Mouse (Mus musculus) cerebellum, postnatal 4 days (tissue): ENCODE measurements around the gene Tmem265.

ENCODE experiments used
- DNase-seq, 2 experiments: peaks; one replicate each; pipeline ENCODE4 v3.0.0; 2022; ENCODE audit warnings: low spot score in 2 of 2, mixed read lengths in 1 of 2

Gene Tmem265

GRCm38 (mm10) chr7:127588011-127588871 lies 27.1 kb downstream of the Tmem265 start, which contains the start of the genes Ccdc189 and Rnf40:
Gene Ccdc189, minus strand, starts transcription at chr7:127588595.
Gene Rnf40, plus strand, starts transcription at chr7:127588767.
- DNase-seq: peak; percentile 62 to 86

GRCm38 (mm10) chr7:127588901-127589300 lies 27.7 kb downstream of the Tmem265 start:
- DNase-seq: no peak

DNA sequence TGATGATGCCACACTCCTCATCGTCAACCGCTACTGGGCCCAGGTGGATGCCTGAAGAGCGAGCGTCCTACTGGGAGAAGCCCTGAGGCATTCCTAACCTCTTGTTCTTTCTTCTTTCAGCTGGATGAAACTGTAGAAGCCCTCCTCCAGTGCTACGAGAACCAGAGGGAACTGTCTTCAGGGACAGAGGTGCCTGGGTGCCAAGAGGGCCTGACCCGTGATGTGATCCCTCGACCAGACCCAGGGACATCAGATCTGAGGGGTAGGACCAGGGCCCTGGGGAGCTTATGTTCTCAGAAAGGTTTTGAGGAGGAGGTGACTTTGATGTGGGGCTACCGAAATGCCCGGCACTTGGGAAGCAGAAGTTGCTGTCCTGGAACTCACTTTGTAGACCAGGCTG lies 28.4 kb downstream of the Tmem265 start:
- no peak for DNase-seq

DNA sequence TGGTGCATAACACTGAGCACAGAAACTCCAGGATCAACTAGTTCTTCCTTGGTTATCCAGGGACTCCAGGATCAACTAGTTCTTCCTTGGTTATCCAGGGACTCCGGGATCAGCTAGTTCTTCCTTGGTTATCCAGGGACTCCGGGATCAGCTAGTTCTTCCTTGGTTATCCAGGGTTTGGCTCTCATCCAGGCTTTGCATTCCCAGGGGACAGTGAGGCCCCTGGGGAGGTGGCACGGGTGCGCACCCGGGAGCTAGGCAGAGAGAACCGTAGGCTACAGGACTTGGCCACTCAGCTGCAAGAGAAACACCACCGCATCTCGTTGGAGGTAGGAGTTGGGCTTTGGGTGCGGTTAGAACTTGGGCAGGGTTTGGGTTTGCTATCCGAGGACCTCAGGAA lies 29.9 kb downstream of the Tmem265 start:
- no peak for DNase-seq

GRCm38 (mm10) chr7:127592575-127592974 lies 31.4 kb downstream of the Tmem265 start:
- DNase-seq: no peak

DNA sequence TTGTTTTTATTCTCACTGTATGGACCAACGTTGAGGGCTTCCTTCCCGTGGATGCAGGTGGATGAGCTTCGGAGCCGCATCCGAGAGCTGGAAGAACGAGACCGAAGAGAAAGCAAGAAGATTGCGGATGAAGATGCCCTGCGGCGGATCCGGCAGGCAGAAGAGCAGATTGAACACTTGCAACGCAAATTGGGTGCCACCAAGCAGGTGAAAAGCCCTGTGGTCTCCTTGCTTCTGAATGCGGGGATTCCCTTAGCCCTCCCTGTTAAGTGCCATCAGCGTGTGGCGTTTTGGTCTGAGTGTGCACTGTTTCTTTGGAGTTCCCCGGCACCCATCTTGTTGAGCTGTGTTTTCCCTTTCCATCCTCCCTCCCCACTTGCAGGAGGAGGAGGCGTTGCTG lies 35.6 kb downstream of the Tmem265 start:
- no peak for DNase-seq

DNA sequence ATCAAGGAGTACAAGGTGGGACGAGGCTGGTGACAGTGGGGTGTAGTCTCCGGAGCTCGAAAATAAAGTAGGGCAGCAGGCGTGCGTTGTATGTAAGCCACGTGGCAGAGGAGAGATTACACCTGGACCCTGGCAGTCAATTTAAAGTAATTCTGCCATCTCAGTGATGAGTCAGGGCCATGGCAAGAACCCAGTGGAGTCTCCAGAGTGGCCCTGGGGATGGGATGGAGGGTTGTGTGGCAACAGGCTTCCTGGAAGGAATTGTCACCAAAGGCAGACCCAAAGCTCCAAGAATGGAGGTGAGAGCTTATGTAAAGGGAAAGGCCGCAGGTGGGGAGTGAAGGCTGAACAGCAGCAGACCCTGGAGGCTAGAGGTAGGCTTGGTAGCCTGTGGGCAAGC lies 39.4 kb downstream of the Tmem265 start:
- no peak for DNase-seq

DNA sequence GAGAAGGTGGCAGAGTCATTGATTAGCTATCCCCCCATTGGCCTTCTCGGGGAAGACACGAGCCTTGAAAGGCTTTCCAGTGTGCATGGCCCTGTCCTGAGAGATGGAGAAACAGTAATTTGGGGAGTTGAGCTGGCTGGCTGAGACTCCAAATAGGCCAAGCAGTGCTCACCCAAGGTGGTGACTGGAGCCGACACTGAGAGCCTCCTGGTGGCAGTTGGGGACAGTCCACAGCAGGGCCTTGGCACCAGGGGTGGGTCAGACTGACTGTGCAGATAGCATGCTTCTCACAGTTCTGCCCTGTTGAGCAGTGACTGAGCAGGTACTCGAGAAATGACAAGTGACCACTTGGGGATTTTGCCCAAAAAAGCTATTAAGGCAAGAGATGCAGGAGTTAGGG lies 40.5 kb downstream of the Tmem265 start:
- DNase-seq: no peak

DNA sequence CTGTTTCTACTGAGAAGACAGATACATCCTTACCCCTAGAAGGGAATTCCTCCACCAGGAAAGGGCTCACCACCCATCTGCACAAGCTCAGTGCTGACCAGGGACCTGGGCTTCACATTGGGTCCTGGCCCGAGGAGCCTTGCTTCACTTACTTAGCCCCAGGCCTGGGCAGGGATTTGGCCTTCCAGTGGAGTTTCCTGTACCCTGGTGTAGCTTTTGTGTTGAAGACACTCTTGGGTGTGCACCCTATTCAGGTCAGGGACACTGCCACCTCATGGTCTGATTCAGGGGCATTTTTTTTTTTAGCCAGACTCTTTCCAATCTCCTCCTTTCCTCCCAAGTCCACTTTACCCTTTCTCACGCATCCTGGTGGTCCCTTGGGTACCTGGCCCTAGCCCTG lies 41.7 kb downstream of the Tmem265 start:
- DNase-seq: no peak

DNA sequence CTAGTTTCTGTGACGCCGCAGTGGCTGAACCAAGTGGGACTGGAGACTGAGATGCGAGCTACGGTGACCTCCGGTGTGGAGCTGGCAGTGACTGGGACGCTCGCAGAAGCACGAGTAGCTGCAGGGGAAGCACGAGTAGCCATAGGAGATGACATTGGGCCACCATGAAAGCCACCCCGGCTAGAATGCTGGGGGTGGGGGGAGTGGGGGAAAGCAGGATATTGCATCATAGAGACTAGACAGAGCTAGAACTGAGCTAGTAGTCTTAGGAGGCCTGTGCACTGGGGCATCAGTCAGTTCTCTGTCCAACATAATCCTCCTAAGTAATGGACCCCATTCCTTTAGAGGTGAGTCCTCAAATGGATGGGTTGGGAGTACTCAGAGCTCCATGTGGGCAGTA lies 43.1 kb downstream of the Tmem265 start:
- DNase-seq: no peak

- no peak for DNase-seq
Measured at GRCm38 (mm10) chr7:127607150-127607549, 46.0 kb downstream of the Tmem265 start.

GRCm38 (mm10) chr7:127611011-127611410 lies 49.8 kb downstream of the Tmem265 start:
- DNase-seq: no peak

- no peak for DNase-seq
Measured at GRCm38 (mm10) chr7:127611561-127611960, 50.4 kb downstream of the Tmem265 start.

DNA sequence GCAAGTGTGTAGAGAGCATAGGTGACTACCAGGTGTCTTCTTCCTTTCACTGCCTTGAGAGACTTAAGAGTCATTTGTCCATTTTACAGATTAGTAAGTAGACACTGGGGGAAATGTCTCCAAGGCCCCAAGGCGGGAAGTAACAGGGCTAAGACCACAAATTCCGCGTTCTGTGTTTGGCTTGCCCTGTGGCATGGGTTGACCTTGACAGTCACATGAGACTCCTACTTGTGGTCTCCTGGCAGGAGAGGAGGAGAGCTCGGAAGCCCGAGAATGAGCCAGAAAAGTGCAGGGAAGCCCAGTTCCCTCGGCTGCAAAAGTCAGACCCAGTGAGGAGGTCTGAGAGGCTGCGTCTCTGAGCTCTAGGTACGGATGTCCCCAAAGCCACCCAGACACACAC lies 52.3 kb downstream of the Tmem265 start:
- DNase-seq: no peak

DNA sequence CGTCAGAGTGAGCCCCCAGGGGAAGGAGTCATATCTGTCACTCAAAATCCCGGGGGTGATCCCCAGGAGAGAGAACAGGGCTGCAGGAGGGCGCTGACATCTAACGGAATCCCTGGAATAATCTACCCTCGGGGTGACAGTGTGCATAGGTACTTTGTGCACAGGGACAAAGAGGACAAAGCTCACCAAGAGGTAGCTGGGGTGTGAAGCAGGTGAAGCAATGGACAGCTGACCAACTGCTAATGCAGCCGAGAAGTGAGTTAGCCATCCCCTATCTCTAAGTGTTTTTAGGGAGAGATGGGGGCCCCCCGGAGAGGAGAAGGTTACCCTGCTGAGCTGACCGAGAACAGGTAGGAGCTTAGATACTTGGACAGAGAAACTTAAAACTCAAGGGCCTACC lies 52.9 kb downstream of the Tmem265 start:
- no peak for DNase-seq

DNA sequence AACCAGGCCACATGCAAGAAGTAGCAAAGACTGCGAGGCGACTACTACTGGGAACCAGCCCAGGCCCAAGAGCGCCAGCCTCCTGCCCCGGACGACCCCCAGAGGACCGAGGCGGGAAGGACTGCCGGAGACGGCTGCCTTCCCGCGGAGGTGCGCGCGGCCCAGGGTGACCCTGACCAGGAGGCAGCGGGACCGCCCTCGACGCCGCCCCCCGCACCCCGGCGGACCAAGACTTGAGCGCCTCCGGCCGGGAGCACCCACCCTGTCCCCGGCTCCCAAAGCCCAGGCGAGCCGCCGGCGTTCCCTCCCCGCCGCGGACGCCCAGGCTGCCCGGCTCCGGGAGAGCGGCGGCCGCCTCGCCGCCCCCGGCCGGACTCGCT lies 53.3 kb downstream of the Tmem265 start:
- peak in 1 of 2 experiments; percentile 26 for DNase-seq

DNA sequence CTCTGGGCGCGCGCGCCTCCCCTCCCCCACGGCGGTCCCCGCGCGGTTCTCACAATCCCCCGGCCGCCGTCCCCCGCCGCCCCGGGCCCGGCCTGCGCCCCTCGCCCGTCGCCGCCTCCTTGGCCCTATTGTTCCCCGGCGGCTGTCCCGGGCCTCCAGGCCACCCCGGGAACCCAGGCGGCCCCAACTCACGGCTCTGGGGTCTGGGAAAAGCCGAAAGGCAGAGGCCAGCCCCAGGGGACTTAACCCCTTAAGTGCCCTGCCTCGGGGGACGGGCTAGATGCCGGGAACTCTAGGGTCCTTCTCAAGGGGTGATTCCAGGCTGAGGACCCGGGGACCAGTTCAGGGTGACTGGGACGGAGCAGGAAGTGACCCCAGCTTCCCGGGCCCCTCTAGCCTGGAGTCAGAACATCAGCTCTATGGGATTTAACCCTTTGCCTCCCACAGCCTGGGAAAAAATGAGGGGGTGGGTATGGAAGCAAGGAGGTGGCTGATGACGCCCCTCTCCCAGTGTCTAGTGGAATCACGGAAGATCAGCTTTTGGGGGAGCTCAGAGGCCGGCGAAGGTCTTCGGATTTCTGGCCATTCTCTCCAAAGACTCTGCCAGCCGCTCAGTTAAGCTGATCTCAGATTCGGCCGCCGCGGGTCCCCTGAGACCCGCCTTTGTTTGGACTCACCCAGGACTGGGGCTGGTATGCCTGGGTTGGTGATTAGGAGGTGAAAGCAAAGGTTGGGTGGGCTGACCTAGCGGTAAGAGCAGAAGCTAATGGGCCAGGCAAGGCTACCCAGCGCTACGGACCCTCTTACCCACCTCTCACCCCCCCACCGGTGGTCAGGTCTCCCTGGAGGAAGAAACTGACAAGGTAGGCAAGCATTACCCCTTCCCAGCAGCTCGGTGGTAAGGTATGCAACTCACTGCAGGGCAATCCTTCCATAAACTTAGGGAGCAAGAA lies 54.0 kb downstream of the Tmem265 start, which contains the start of gene Zfp629:
Zfp629 (minus strand) TSS at position 907 of the 953 bp plus-strand sequence.
- DNase-seq: peak; percentile 57 to 82

GRCm38 (mm10) chr7:127616336-127616735 lies 55.1 kb downstream of the Tmem265 start:
- DNase-seq: no peak
